Mouse (Mus musculus) embryonic facial prominence, embryonic 14.5 days (tissue): Measurements from ENCODE around the gene Dbx2. TPM values are rescaled to one million over a fixed set of nuclear protein-coding genes. Genes with fewer than 3 reads are reported as not detected.
A peak's percentile ranks its signal among the peaks of the same experiment; 100 is the strongest.

ENCODE experiments used
- ATAC-seq: fragments of 200-750 bp; cut with Nextera tagmentation; 2 replicates; pipeline ENCODE4 v1.8.0; 2017; ENCODE audit warnings: low read depth, moderate number of reproducible peaks, moderate TSS enrichment
- DNase-seq: peaks from one replicate; pipeline ENCODE4 v3.0.0-alpha.2; 2015; ENCODE audit warnings: low spot score
- H3K27ac ChIP-seq: fragments of 300-500 bp; sonication (generic); replicated peaks from 2 replicates; pipeline ENCODE4 v1.5.1; 2014; ENCODE audit warnings: low read depth, mild to moderate bottlenecking, low read length, moderate library complexity
- H3K27me3 ChIP-seq: fragments of 300-500 bp; sonication (generic); replicated peaks from 2 replicates; pipeline ENCODE4 v1.6.1; 2014; ENCODE audit warnings: low read length; ENCODE audit not compliant: control insufficient read depth, insufficient read depth
- H3K36me3 ChIP-seq: fragments of 300-500 bp; sonication (generic); 2 replicates; pipeline ENCODE4 v1.6.1; 2014; ENCODE audit warnings: low read length, mixed read lengths; ENCODE audit not compliant: control insufficient read depth, insufficient read depth
- H3K4me1 ChIP-seq: fragments of 300-500 bp; sonication (generic); 2 replicates; pipeline ENCODE4 v1.6.1; 2014; ENCODE audit warnings: antibody characterized with exemption, low read length; ENCODE audit not compliant: control insufficient read depth, insufficient read depth
- H3K4me2 ChIP-seq: fragments of 300-500 bp; sonication (generic); 2 replicates; pipeline ENCODE4 v1.6.1; 2014; ENCODE audit warnings: low read depth, mild to moderate bottlenecking, low read length, moderate library complexity, mixed read lengths
- H3K4me3 ChIP-seq: fragments of 300-500 bp; sonication (generic); 2 replicates; pipeline ENCODE4 v1.5.1; 2014; ENCODE audit warnings: low read depth, mild to moderate bottlenecking, low read length
- H3K9ac ChIP-seq: fragments of 300-500 bp; sonication (generic); 2 replicates; pipeline ENCODE4 v1.6.1; 2014; ENCODE audit warnings: low read depth, mild to moderate bottlenecking, low read length, moderate library complexity, mixed read lengths
- H3K9me3 ChIP-seq: fragments of 300-500 bp; sonication (generic); 2 replicates; pipeline ENCODE4 v1.6.1; 2016; ENCODE audit warnings: low read length; ENCODE audit not compliant: control insufficient read depth
- WGBS: fragments of 180-500 bp; shearing (Covaris S2); extraction: QIAGEN DNeasy Blood & Tissue Kit; methylation state at CpG from one replicate; pipeline ENCODE4 v1.1.7; 2014; 5-methylcytosine and 5-hydroxymethylcytosine counted together
- polyA plus RNA-seq: library from polyadenylated mRNA; unstranded; fragments of >200 nt; fragmentation: Nextera tagmentation; extraction: Ambion mirVana; gene quantifications from 2 replicates; pipeline ENCODE4 v1.2.1, GENCODE M21; 2014

The Dbx2 gene
- polyA plus RNA-seq, 1 experiment from 2014 or later, result 0.19 TPM

DNA sequence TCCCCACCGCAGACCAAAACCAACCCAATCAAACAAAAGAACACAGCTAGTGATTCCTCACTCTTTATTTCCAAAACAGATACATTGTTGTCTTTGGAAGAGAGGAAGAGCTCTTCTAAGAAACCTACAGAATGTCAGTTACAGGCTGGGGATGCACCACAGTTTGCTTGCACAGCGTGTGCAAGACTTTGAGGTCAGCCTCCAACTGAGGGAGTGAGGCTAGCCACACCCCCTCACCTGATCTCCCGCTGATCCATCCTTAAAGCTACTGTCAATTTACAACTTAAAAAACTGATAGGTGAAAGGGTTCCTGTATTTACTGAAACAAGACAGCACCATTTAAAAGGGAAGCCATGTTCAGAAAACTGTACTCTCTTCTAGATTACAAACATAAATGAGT lies 3.9 kb downstream of the Dbx2 start:
- DNase-seq (no peak), ATAC-seq (no peak)
- no peak overlapping the region for H3K4me2 ChIP-seq
- H3K4me3 ChIP-seq, result no peak overlapping the region
- H3K9ac ChIP-seq, result no peak overlapping the region
- no peaks in the 10 kb centered on the region for H3K9me3 ChIP-seq
- H3K27ac ChIP-seq, result no peak overlapping the region
- 9% methylated on average over 3 of the region's 3 CpGs for WGBS
- H3K36me3 ChIP-seq, result no peaks in the 10 kb centered on the region
- H3K4me1 ChIP-seq, result peaks cover 13% of the 10 kb centered on the region
- H3K27me3 ChIP-seq, result peaks cover 69% of the 10 kb centered on the region

DNA sequence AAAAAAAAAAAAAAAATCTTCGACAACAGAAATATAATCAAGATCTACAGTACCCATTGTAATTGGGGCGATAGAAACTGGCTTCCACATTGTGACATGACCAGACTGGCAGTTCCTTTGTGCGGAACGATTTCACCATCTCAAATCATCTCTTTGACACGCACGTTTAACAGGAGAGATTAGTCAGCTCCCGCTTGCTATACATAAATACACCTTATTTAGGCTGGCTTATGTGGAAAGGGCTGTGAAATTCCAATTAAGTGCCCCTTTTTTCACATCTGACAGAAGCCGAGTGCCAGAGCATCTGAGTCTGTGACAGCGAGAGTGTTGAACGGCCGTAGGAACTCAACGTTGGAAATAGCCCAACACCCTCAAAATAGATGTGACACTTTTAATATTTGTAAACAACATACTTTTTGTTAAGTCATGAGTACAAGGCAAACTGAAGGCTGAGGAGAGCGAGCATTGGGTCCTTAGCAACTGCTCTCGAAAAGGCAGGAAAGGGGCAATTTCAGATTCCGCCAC lies 12.2 kb downstream of the Dbx2 start:
- H3K4me2 ChIP-seq, result no peak overlapping the region
- no peak overlapping the region for H3K4me3 ChIP-seq
- H3K4me1 ChIP-seq, result peaks cover 6% of the 10 kb centered on the region; the same call in 1 of the 2 replicates
- no peaks in the 10 kb centered on the region for H3K36me3 ChIP-seq
- no peak overlapping the region for H3K9ac ChIP-seq
- H3K27ac ChIP-seq, result no peak overlapping the region
- peak; percentile 38 for DNase-seq
- H3K9me3 ChIP-seq, result no peaks in the 10 kb centered on the region
- H3K27me3 ChIP-seq, result peaks cover 17% of the 10 kb centered on the region
- WGBS, result 76% methylated on average over 15 of the region's 15 CpGs
- no peak for ATAC-seq

DNA sequence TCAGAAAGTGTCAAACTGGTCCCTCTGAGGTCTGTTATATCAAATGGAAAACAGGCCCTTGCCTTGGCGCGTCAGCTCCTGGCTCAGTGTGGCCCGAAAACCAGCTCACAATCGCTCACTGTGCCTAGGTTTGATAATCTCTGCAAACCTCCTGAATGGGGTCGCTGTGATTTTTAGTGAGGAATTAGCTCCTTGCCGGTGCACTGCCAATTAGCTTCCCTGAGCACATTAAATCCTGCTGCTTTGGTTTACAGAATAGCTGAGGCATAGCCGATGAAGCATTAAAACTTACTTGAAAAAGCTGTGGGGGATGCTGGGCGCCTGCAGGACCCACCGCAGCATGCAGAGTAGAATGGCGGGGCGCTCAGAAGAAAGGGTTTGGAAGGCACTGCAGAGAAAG lies 15.4 kb downstream of the Dbx2 start:
- Histone ChIP-seq H3K4me2 (peak overlapping the region; percentile 13; the same call in 1 of the 2 replicates), H3K9me3 (no peaks in the 10 kb centered on the region), H3K4me3 (no peak overlapping the region), H3K36me3 (no peaks in the 10 kb centered on the region), H3K27me3 (peaks cover 17% of the 10 kb centered on the region), H3K9ac (no peak overlapping the region), H3K4me1 (peaks cover 7% of the 10 kb centered on the region; the same call in 1 of the 2 replicates), H3K27ac (no peak overlapping the region)
- DNase-seq, result peak; percentile 23
- no peak for ATAC-seq
- 8% methylated on average over 11 of the region's 11 CpGs for WGBS

DNA sequence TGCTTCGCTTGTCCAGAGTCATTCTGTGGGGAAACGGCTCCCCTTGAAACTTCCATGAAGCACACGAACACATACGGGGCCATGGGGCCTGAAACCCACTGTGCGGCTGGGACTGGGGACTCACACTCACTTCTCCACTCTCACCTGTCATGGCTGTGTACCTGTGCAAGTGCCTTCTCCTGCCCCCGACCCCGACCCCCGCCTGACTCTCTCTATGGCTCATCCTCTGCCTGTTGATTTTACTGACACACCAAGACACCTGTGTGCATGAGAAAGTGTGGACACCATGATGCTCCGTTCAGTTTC lies 16.0 kb downstream of the Dbx2 start:
- DNase-seq (no peak), ATAC-seq (no peak)
- Histone ChIP-seq H3K36me3 (no peaks in the 10 kb centered on the region), H3K4me3 (no peak overlapping the region), H3K27ac (no peak overlapping the region), H3K4me2 (no peak overlapping the region), H3K27me3 (peaks cover 17% of the 10 kb centered on the region), H3K9ac (no peak overlapping the region), H3K4me1 (peaks cover 7% of the 10 kb centered on the region; the same call in 1 of the 2 replicates), H3K9me3 (no peaks in the 10 kb centered on the region)
- WGBS, result 63% methylated on average over 9 of the region's 9 CpGs

DNA sequence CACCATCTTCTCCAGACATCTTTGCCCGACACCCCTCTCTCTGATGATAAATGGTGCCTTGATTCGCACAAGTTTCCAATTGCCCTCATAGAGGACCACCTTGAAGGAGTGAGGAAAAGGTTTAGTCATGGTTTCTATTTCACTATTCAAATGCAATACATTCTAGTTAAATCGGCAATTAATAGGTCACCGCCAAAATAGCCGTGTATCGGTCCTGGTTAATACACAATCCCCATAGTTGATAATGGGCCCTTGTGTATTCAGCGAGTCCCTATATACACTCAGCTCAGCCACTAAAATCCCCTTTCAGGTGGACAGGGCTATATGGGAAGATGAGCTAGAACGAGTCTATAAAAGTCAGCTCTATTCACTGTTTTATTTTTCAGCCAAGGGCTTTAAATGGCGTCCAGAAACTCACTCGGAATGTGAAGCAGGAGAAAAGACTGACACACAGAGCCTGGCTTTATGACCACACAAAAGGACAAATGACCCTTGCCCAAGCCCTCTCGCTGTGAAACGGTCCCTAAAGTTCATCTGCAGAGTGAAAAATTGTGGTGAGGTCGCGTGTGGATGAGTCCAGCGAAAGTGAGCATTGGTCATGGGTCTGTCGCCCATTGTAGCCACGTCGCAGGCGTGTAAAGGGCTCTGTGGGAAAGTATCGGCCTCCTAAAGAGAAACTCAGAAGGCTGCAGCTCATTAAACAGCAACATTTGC lies 16.5 kb downstream of the Dbx2 start:
- DNase-seq (no peak), ATAC-seq (no peak)
- peaks cover 7% of the 10 kb centered on the region; the same call in 1 of the 2 replicates for H3K4me1 ChIP-seq
- no peak overlapping the region for H3K9ac ChIP-seq
- WGBS, result 76% methylated on average over 20 of the region's 20 CpGs
- H3K4me2 ChIP-seq, result no peak overlapping the region
- H3K27ac ChIP-seq, result no peak overlapping the region
- H3K9me3 ChIP-seq, result no peaks in the 10 kb centered on the region
- H3K4me3 ChIP-seq, result no peak overlapping the region
- H3K27me3 ChIP-seq, result peaks cover 17% of the 10 kb centered on the region
- H3K36me3 ChIP-seq, result no peaks in the 10 kb centered on the region

DNA sequence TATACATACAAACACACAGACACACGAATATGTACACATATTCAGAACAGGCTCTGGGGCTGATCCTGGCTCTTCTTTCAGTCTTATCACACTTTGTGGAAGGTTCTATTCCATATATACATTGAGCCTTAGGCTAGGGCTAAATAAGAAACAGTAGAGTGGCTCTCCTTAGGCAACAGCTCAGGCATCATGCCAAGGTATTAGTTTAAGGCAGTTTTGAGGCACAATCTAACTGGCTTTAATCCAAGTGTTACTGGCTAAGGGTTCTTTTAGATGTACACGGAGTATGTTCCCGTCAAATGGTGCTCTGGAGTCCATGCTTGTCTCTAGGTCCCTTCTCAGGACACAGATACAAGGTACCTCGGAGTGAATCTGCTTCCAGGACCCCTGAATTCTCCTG lies 31.4 kb downstream of the Dbx2 start:
- no peaks in the 10 kb centered on the region for H3K36me3 ChIP-seq
- DNase-seq, result peak; percentile 69
- no peak overlapping the region for H3K9ac ChIP-seq
- 64% methylated on average over 4 of the region's 4 CpGs for WGBS
- H3K4me2 ChIP-seq, result no peak overlapping the region
- H3K27me3 ChIP-seq, result no peaks in the 10 kb centered on the region
- H3K27ac ChIP-seq, result no peak overlapping the region
- no peaks in the 10 kb centered on the region for H3K4me1 ChIP-seq
- H3K4me3 ChIP-seq, result no peak overlapping the region
- no peaks in the 10 kb centered on the region for H3K9me3 ChIP-seq
- no peak for ATAC-seq

DNA sequence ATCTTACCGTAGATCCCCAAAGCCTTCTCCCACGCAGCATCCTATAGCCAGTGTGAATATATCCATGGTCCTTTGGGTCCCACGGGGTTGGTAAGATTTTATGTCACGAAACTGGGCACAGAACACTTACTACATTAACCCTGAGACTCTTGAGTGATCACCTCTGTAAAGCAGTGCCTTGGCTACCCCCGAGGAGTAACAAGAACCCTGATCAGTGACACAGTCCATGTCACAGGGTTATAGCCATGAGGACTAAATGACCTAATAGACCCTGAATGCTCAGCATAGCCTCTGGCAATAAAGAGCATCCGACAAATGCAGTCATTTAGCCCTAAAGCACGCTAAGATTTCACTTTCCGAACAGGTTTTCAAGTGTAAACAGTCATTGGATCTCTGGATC lies 33.0 kb downstream of the Dbx2 start:
- Histone ChIP-seq H3K9ac (no peak overlapping the region), H3K4me3 (no peak overlapping the region), H3K9me3 (no peaks in the 10 kb centered on the region), H3K36me3 (no peaks in the 10 kb centered on the region), H3K4me1 (no peaks in the 10 kb centered on the region), H3K4me2 (no peak overlapping the region), H3K27me3 (no peaks in the 10 kb centered on the region), H3K27ac (no peak overlapping the region)
- ATAC-seq (no peak), DNase-seq (no peak)
- 61% methylated on average over 8 of the region's 8 CpGs for WGBS

DNA sequence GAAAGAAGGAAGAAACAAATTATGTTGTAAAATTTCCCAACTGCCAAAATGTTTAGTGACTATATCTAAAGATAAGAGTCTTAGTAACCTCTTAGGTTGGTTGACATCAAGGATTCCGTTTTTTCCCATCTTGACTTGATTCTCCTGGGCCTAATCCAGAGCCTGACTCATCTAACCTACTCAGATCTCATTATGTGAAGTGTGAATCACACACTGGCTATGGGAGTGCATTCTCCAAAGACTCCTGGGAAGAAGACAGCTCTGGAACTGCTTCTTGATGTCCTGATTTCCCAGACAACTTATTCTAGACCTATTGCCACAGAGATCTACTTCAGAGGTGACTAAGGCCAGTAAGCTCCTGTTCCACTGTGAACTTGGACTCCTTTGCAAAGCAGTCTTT lies 43.2 kb downstream of the Dbx2 start:
- 81% methylated on average over 1 of the region's 1 CpGs for WGBS
- H3K27ac ChIP-seq, result no peak overlapping the region

DNA sequence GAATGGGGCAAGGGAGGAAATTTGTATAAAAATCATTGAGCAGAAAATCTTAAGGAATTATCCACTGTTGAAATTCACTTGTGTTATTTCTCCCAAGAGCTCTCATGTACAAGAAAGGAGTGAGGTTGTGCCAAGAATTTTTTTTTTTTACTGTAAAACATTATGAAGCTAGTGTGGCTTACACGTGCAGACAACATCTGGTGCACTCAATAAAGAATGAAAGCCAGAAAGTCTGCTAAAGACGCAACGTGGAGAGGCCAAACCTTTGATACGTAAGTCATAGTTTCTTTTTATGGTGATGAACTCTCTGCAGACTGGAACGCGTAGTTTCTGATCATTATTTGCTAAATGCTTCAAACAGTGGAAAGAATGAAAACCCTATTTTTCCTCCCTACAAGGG lies 54.6 kb downstream of the Dbx2 start:
- 35% methylated on average over 6 of the region's 6 CpGs for WGBS
- Histone ChIP-seq H3K27ac (no peak overlapping the region), H3K9me3 (peaks cover 4% of the 10 kb centered on the region; the same call in 1 of the 2 replicates), H3K4me1 (no peaks in the 10 kb centered on the region), H3K4me3 (no peak overlapping the region), H3K27me3 (no peaks in the 10 kb centered on the region), H3K36me3 (no peaks in the 10 kb centered on the region), H3K4me2 (no peak overlapping the region), H3K9ac (no peak overlapping the region)
- DNase-seq (peak; percentile 77), ATAC-seq (no peak)

More for the DNA sequence above, 43.2 kb downstream of the Dbx2 start:
- Histone ChIP-seq H3K9ac (no peak overlapping the region), H3K4me3 (no peak overlapping the region), H3K27me3 (no peaks in the 10 kb centered on the region), H3K4me1 (no peaks in the 10 kb centered on the region), H3K4me2 (no peak overlapping the region), H3K36me3 (no peaks in the 10 kb centered on the region), H3K9me3 (no peaks in the 10 kb centered on the region)
- ATAC-seq (no peak), DNase-seq (no peak)
